Mouse (Mus musculus) G1E (cell line): Measurements from ENCODE around the gene B230219D22Rik.

Source experiments
- CTCF ChIP-seq: IDR thresholded peaks from 2 replicates; pipeline ENCODE4 v1.5.1; 2012; ENCODE audit warnings: low read depth, low read length, inconsistent platforms, mixed read lengths
- POLR2AphosphoS5 ChIP-seq: IDR thresholded peaks from 2 replicates; pipeline ENCODE4 v1.6.1; 2012; ENCODE audit warnings: low read depth, low read length, inconsistent platforms; ENCODE audit not compliant: insufficient replicate concordance
- TAL1 ChIP-seq: conservative IDR thresholded peaks from 2 replicates; pipeline ENCODE4 v1.6.1; 2012; ENCODE audit warnings: low read depth, low read length, inconsistent platforms, mixed read lengths

GRCm38 (mm10) chr13:55694110-55694509 lies 1.2 kb downstream of the B230219D22Rik start:
- TF ChIP-seq CTCF (no peak), TAL1 (no peak), POLR2AphosphoS5 (no peak)
